Mouse (Mus musculus) forelimb bud, embryonic 11.5 days (tissue): ENCODE measurements around the gene Hist1h2ag.

ENCODE experiments used
- DNase-seq: peaks from one replicate; pipeline ENCODE4 v3.0.0-alpha.2; 2012; ENCODE audit warnings: low read depth, low spot score

Hist1h2ag gene

GRCm38 (mm10) chr13:22008707-22009106 lies 34.0 kb downstream of the Hist1h2ag start:
- DNase-seq = no peak

DNA sequence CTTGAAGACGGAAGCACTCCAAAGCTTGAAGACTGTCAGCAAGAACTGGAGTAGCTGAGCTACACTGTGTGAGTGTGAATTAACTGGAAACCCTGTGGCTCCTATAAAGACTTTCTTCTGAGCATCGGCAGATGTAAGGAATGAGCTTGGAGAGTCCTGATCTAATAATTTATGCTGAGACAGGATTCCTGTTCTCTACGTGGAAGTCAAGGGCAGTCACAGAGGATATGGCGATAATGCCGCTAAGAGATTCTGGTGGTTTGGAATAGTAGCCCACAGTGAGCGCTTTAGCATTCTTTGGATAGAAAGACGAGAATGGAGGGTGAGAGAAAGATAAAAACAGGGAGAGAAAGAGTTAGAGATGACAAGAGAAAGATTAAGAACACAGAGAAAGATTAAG lies 34.9 kb downstream of the Hist1h2ag start:
- no peak for DNase-seq

GRCm38 (mm10) chr13:22007121-22007510 lies 35.6 kb downstream of the Hist1h2ag start:
- DNase-seq = no peak

- no peak for DNase-seq
These were observed 36.2 kb downstream of the Hist1h2ag start for GRCm38 (mm10) chr13:22006334-22007120.

GRCm38 (mm10) chr13:22005605-22006333 lies 37.0 kb downstream of the Hist1h2ag start:
- no peak for DNase-seq

- no peak for DNase-seq
These were observed 40.9 kb downstream of the Hist1h2ag start for GRCm38 (mm10) chr13:22001823-22002222.

GRCm38 (mm10) chr13:22001346-22001745 lies 41.4 kb downstream of the Hist1h2ag start:
- DNase-seq = no peak

- DNase-seq = no peak
These were observed 43.6 kb downstream of the Hist1h2ag start for GRCm38 (mm10) chr13:21999147-21999546.

- no peak for DNase-seq
These were observed 44.3 kb downstream of the Hist1h2ag start for GRCm38 (mm10) chr13:21998412-21998811.

GRCm38 (mm10) chr13:21997821-21998220 lies 44.9 kb downstream of the Hist1h2ag start:
- DNase-seq = no peak

- DNase-seq = no peak
These were observed 45.4 kb downstream of the Hist1h2ag start for GRCm38 (mm10) chr13:21997201-21997820.

GRCm38 (mm10) chr13:21996840-21997185 lies 45.9 kb downstream of the Hist1h2ag start:
- DNase-seq = no peak

GRCm38 (mm10) chr13:21996101-21996839 lies 46.5 kb downstream of the Hist1h2ag start:
- DNase-seq = no peak

DNA sequence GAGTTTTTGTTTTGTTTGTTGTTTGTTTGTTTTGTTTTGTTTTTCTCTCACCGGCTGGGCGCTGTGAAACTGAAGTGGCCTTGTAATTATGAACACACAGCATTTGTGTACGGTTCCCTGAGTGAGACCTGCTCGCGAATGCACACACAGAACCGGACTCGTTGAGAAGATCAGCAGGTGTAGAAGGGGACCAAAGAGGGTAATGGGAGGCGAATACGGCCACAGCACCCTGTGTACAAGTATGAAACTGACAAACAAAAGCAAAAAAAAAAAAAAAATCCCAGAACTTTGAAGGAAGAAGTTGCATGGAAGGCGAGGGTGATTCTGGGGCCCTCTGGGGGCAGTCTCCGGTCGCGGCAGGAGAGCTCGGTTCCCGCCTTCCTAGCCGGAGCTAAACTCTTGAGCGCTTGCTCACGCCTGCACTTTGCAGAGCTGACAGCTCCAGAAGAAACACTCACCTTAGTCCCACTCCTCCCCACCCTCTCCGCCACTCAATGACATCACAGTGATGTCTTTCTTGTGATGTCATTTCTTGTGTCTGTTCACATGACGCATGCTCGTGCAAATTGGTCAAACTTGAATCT lies 47.3 kb downstream of the Hist1h2ag start:
- no peak for DNase-seq

DNA sequence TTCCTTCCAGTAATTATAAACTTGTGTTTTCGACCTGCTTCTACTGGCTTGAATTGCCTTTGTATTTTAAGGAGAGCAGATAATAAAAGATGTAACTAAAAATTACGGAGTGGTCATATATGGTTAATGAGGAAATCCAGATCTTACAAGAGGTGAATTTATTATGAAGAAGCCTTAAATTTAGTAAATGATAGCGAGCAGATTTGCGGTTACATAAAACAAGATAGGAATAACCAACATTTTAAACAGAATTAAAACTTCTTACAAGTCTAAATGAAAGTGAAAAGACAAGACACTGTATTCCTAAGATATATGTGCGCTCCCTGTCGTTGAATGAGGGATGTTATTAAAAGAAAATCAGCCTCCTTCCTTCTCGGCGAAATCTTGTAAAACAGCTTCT lies 47.8 kb downstream of the Hist1h2ag start:
- DNase-seq = no peak

DNA sequence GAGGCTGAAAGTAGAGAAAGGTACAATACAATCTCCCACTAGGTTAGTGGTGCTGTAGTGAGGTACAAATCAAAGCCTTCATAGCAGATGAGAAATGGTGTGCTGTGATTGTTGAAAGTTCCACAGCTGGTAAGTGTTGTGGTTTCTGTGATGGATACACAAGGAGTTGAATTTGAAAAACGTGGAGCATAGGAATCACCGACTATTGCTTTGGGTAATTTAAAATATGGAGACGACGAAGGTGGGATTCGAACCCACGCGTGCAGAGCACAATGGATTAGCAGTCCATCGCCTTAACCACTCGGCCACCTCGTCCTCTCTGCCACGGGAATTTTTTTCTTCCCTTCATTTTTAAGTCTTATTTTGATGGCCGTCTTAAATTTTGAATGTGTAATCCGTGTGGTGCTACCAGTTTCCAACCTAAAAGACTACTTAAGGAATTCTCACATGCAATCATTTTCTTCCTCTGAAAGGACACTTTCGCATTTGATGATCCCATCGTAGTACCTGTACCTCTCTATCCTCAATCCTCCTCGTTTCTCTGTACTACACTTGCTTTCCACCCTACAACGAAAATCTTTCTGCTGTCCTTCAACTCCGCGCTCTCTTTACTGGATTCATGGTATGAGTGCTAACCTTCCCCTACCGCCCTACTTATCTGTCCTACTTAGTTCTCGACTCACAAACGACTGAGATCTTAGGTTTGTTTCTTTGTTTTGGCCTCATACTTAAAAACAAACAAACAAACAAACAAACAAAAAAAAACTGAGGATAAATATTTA lies 48.6 kb downstream of the Hist1h2ag start:
- DNase-seq = peak; percentile 80

- DNase-seq = no peak
These were observed 50.2 kb downstream of the Hist1h2ag start for GRCm38 (mm10) chr13:21992550-21992949.
